Mouse (Mus musculus) testis, adult 2 months (tissue): ENCODE measurements around the gene Auh. TPM values are rescaled to one million over a fixed set of nuclear protein-coding genes. Genes with fewer than 3 reads are reported as not detected.

Experiments used
- H3K27ac ChIP-seq: fragments of 200-500 bp; 2 replicates; pipeline ENCODE4 v1.5.1; 2012; ENCODE audit warnings: low read depth, low read length; ENCODE audit not compliant: control insufficient read depth, insufficient read depth
- H3K27me3 ChIP-seq: fragments of 200-500 bp; 2 replicates; pipeline ENCODE4 v1.6.1; 2012; ENCODE audit warnings: mild to moderate bottlenecking, low read length, moderate library complexity; ENCODE audit not compliant: control insufficient read depth, insufficient read depth
- H3K36me3 ChIP-seq: fragments of 200-500 bp; 2 replicates; pipeline ENCODE4 v1.6.1; 2012; ENCODE audit warnings: mild to moderate bottlenecking, low read length; ENCODE audit not compliant: control insufficient read depth, insufficient read depth
- H3K4me1 ChIP-seq: fragments of 200-500 bp; 2 replicates; pipeline ENCODE4 v1.6.1; 2012; ENCODE audit warnings: low read length; ENCODE audit not compliant: control insufficient read depth, insufficient read depth
- H3K4me3 ChIP-seq: fragments of 200-500 bp; 2 replicates; pipeline ENCODE4 v1.5.1; 2012; ENCODE audit warnings: low read depth, mild to moderate bottlenecking, low read length, moderate library complexity, mixed read lengths; ENCODE audit not compliant: control insufficient read depth
- CTCF ChIP-seq: fragments of 200-500 bp; IDR thresholded peaks from 2 replicates; pipeline ENCODE4 v1.5.1; 2012; ENCODE audit warnings: low read depth, mild to moderate bottlenecking, inconsistent platforms, low read length, moderate library complexity; ENCODE audit not compliant: control insufficient read depth, insufficient read depth, insufficient replicate concordance
- POLR2A ChIP-seq: fragments of 200-500 bp; IDR thresholded peaks from 2 replicates; pipeline ENCODE4 v1.6.1; 2012; ENCODE audit warnings: low read depth, mild to moderate bottlenecking, inconsistent platforms, low read length, moderate library complexity; ENCODE audit not compliant: control insufficient read depth
- polyA plus RNA-seq: library from polyadenylated mRNA; depleted of rRNA; stranded (reverse); fragments of >200 nt; gene quantifications from 2 replicates; pipeline ENCODE4 v1.2.3, GENCODE M21; 2012

Gene Auh
- polyA plus RNA-seq, 1 experiment = 6.1 TPM

GRCm38 (mm10) chr13:52878823-52879222, 50.7 kb downstream of the Auh start:
- Histone ChIP-seq H3K4me3 (no peak overlapping the region), H3K27me3 (no peaks in the 10 kb centered on the region), H3K4me1 (no peaks in the 10 kb centered on the region), H3K27ac (no peak overlapping the region), H3K36me3 (no peaks in the 10 kb centered on the region)
- TF ChIP-seq POLR2A = no peak
- no peak for TF ChIP-seq CTCF

GRCm38 (mm10) chr13:52875541-52876325, 53.7 kb downstream of the Auh start:
- Histone ChIP-seq H3K27me3 (no peaks in the 10 kb centered on the region), H3K4me1 (no peaks in the 10 kb centered on the region), H3K27ac (no peak overlapping the region), H3K36me3 (no peaks in the 10 kb centered on the region), H3K4me3 (no peak overlapping the region)
- TF ChIP-seq POLR2A = no peak
- no peak for TF ChIP-seq CTCF

GRCm38 (mm10) chr13:52875089-52875488, 54.4 kb downstream of the Auh start:
- Histone ChIP-seq H3K4me3 (no peak overlapping the region), H3K27ac (no peak overlapping the region), H3K27me3 (no peaks in the 10 kb centered on the region), H3K36me3 (no peaks in the 10 kb centered on the region), H3K4me1 (no peaks in the 10 kb centered on the region)
- TF ChIP-seq CTCF (no peak), POLR2A (no peak)

GRCm38 (mm10) chr13:52874338-52874737, 55.1 kb downstream of the Auh start:
- H3K36me3 ChIP-seq = no peaks in the 10 kb centered on the region
- no peaks in the 10 kb centered on the region for H3K4me1 ChIP-seq
- no peak overlapping the region for H3K4me3 ChIP-seq
- TF ChIP-seq POLR2A (no peak), CTCF (no peak)
- no peaks in the 10 kb centered on the region for H3K27me3 ChIP-seq
- no peak overlapping the region for H3K27ac ChIP-seq

GRCm38 (mm10) chr13:52873923-52874322, 55.6 kb downstream of the Auh start:
- H3K4me3 ChIP-seq = no peak overlapping the region
- H3K36me3 ChIP-seq = no peaks in the 10 kb centered on the region
- H3K27me3 ChIP-seq = no peaks in the 10 kb centered on the region
- no peaks in the 10 kb centered on the region for H3K4me1 ChIP-seq
- no peak overlapping the region for H3K27ac ChIP-seq
- TF ChIP-seq CTCF = no peak
- TF ChIP-seq POLR2A = no peak

GRCm38 (mm10) chr13:52866005-52866792, 63.3 kb downstream of the Auh start:
- no peak overlapping the region for H3K4me3 ChIP-seq

GRCm38 (mm10) chr13:52863436-52863835, 66.0 kb downstream of the Auh start:
- TF ChIP-seq POLR2A (no peak), CTCF (no peak)
- Histone ChIP-seq H3K4me3 (no peak overlapping the region), H3K36me3 (no peaks in the 10 kb centered on the region), H3K4me1 (no peaks in the 10 kb centered on the region), H3K27ac (no peak overlapping the region), H3K27me3 (no peaks in the 10 kb centered on the region)

More at GRCm38 (mm10) chr13:52866005-52866792, 63.3 kb downstream of the Auh start:
- no peak for TF ChIP-seq POLR2A
- TF ChIP-seq CTCF = no peak
- Histone ChIP-seq H3K27ac (no peak overlapping the region), H3K36me3 (no peaks in the 10 kb centered on the region), H3K4me1 (no peaks in the 10 kb centered on the region), H3K27me3 (no peaks in the 10 kb centered on the region)
